Mouse (Mus musculus) liver, adult (tissue): Measurements from ENCODE around the gene S100a3.

Experiments
- GATA4 ChIP-seq: IDR thresholded peaks from 2 replicates; pipeline ENCODE4 v1.6.1; 2014; ENCODE audit warnings: mild to moderate bottlenecking, low read length; ENCODE audit not compliant: insufficient replicate concordance

The S100a3 gene

DNA sequence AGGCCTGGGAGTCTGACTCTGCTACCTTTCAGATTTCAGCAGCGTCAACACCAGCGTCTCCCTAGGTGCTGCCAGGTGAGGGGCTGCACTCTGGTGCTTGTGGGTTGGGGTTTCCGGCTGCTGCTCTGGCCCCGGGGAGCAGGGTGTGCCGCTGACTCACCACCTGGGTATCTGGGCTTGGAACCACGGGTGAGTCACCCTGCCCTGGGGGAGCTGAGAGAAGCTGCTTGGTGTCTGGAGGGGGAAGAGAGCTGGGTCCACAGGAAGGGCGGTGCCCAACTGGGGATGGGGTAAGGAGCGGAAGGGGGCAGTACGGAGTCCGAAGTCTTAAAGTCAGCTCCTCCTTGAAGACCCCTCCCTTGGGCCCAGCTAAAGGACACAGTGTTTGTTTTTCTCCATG, 26.5 kb downstream of the S100a3 start:
- TF ChIP-seq GATA4: no peak

DNA sequence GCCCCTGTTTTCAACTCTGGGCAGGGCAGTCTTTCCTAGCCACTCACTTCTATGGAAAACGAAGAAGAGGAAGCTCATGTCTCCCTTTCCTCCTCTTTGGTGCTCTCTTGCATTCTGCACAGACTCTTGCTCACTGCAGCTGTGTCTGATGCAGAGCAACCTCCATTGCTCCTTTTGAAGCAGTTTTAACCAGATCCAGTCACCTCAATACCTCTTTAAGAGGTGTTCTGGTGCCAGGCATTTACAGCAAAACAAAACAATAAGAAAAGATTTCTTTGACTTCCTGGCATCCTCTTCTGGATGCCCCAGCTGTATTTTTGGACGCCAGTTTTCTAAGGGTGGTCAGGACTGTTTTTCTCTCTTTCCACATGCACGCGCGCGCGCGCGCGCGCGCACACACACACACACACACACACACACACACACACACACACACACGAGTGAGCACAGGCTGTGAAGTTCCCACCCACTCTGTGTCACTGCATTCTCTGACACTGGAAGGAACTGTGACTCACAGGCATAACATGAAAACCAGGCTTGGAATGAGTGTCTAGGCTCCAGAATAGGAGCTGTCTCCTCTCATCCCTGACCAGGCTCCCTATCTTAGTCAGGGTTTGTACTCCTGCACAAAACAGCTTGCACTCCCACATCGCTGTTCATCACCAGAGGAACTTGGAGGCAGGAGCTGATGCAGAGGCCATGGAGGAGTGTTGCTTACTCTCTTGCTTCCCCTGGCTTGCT, 27.2 kb downstream of the S100a3 start:
- no peak for TF ChIP-seq GATA4

- TF ChIP-seq GATA4: no peak
These were observed 29.0 kb downstream of the S100a3 start for GRCm38 (mm10) chr3:90589390-90589789.

GRCm38 (mm10) chr3:90589947-90590346, 29.6 kb downstream of the S100a3 start, which contains the start of gene S100a2:
S100a2 (plus strand) TSS chr3:90590247.
- TF ChIP-seq GATA4: no peak

DNA sequence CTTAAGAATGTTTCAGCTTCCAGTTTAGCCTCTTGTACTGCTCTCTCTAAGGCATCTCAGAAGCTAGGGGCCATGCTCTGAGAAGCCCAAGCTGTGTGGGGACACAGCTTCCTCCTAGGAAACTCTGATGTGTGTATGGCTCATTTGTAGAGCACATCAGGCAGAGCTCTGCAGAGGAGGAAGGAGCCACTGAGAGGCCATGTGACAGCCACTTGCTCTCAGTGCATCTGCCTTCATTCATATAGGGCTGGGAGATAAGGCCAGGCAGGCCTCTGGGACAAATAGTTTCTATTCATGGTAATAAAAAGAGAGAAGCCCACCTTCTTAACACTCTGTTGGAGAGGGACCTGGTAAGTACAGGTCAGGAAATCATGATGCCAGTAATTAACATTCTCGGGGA, 34.1 kb downstream of the S100a3 start:
- TF ChIP-seq GATA4: no peak

DNA sequence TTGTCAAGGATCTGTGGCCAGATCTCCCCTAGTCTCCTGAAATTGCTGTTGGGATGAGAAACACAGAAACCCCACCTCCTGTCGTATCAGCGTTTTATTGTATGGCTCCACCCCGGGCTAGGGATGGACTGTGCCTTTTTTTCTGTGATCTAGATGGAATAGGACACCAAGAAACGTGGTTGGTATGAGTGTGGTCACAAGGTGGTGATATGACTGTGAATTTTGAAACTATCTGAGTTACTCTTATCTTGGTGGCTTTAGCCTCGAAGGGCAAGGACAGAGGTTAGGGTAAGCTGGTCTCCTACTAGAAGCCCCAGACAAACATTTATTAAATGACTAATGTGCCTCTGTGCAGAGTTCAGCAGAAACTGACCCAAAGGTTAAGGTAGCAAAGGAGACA, 35.2 kb downstream of the S100a3 start:
- no peak for TF ChIP-seq GATA4

- no peak for TF ChIP-seq GATA4
These were observed 36.4 kb downstream of the S100a3 start for GRCm38 (mm10) chr3:90596810-90597209.

DNA sequence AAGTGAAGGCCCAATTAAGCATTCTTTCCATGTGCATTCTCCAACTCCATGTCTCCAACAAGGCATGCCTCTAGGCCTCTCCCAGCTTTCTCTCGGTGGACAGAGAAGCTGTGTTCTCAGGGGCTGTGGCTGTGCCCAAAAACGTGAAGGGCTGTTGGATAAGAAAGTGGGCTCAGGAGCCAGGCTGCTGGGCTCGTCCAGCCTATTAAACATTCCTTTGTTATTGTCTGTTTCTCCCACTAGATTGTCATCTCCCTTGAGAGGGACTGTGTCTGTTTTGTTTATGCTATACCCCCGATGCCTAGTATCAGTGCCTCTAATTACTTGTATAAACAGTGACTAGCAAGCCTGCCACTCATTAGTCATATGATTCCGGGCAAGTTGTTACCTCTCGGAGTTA, 37.4 kb downstream of the S100a3 start:
- no peak for TF ChIP-seq GATA4

DNA sequence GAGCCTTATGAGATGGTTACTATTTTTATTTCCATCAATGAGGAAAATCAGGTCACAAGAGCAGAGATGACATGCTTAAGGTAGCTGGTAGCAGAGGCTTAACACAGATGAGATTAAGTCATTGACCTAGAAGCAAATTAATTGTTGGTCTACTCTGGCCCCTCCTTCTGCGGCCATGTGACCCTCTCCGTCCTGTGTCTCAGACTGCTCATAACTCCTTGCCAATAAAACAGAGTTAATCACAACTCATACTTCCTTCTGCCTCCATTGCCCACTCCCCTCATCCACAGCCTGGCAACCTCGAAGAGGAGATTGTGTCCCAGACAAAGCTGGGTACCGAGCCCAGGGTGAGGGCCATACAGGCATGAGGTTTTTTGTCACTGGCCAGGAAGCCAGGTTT, 37.8 kb downstream of the S100a3 start:
- TF ChIP-seq GATA4: no peak

GRCm38 (mm10) chr3:90599401-90599800, 39.0 kb downstream of the S100a3 start:
- no peak for TF ChIP-seq GATA4

DNA sequence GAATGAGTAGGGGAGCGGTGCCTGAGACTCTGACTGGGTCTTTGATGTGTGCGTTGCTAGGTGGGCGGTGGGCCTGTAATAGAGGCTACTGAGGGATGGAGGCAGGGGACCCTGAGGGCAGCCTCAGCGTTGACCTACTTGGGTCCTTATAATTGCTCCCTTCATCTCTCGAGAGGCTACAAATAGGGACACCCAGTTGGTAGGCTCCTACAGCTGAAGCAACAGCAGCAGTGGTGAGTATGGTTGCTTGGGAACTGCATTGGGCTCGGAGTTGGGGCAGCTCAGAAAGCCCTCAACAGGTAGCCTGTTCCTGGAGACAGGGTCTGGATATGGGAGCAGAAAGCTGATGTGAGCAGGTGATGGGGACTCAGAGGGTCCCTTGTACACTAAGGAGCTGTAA, 39.7 kb downstream of the S100a3 start:
- TF ChIP-seq GATA4: no peak

DNA sequence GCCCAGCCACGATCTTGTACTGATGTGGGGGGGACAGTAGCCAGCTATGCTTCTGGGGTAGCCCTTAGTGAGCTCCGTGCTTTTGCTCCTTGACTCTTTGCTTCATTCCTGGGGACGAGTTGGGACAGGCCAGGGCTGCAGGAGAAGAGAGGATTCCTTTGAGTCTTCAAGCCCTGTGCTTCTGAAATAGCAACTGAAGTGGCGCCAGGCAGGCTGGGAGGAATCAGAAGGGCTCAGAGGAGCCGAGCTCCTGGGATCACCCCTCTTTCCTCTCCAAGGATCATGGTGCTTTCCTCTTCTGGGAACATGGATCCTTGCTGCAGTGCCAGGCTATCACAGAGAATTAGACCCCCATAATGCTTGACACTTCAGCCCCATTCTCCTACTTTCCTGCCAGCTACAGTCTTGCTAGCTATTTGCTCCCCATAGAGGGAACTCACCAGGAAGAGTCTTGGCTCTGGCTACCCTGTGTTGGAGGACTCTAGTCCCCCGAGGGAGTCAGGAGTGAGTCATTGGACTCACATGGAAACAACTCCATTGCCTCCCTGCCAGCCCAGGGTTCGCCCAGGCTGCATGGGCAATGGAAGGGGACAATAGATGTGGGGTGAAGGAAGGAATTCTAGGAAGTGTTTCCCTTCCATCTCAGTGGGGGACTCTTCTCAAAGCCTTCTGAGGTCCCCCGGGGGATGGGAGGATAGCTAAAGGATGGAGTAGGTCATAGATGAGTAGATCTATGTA, 40.2 kb downstream of the S100a3 start:
- TF ChIP-seq GATA4: no peak

- TF ChIP-seq GATA4: no peak
These were observed 41.2 kb downstream of the S100a3 start, which contains the start of gene Gm42674 for GRCm38 (mm10) chr3:90601486-90602110. Gm42674 (plus strand) TSS chr3:90601904.

- no peak for TF ChIP-seq GATA4
These were observed 43.2 kb downstream of the S100a3 start, which contains the start of gene S100a4 for GRCm38 (mm10) chr3:90603623-90604022. S100a4 (plus strand) TSS chr3:90603771.

- TF ChIP-seq GATA4: no peak
These were observed 44.0 kb downstream of the S100a3 start for GRCm38 (mm10) chr3:90604416-90604815.

GRCm38 (mm10) chr3:90605049-90605448, 44.7 kb downstream of the S100a3 start:
- no peak for TF ChIP-seq GATA4
